Mouse (Mus musculus) mammary gland, adult 2 months (tissue): ENCODE data around the gene Cacng3. TPM values are rescaled to one million over a fixed set of nuclear protein-coding genes. Genes with fewer than 3 reads are reported as not detected.

Experiments used
- polyA plus RNA-seq: library from polyadenylated mRNA; depleted of rRNA; stranded (reverse); fragments of >200 nt; gene quantifications from 2 replicates; pipeline ENCODE4 v1.2.3, GENCODE M21; 2012; ENCODE audit warnings: low replicate concordance; rRNA removed

Cacng3 gene
- 0.07 and 0.08 TPM in 2 replicates for polyA plus RNA-seq

GRCm38 (mm10) chr7:122670442-122670872 lies at the start of gene Cacng3:
Gene Cacng3, plus strand, starts transcription at chr7:122670492.

